Mouse (Mus musculus) spleen, adult 10 weeks (tissue): ENCODE results near the gene Maml1. TPM values are rescaled to one million over a fixed set of nuclear protein-coding genes. Genes with fewer than 3 reads are reported as not detected.

Experiments used
- polyA plus RNA-seq: library from polyadenylated mRNA; stranded (reverse); fragments of 350-450 nt; fragmentation: Illumina TruSeq; extraction: RNeasy Lipid Tissue Mini Kit (QIAGEN cat#74804); gene quantifications from one replicate; pipeline ENCODE4 v1.2.3, GENCODE M21; 2015; ENCODE audit warnings: low replicate concordance; ENCODE audit not compliant: insufficient read depth

The Maml1 gene
- polyA plus RNA-seq = 18.7 TPM

GRCm38 (mm10) chr11:50292190-50292855 lies at the start of gene Maml1:
Gene Maml1 (minus strand): TSS chr11:50292311.

GRCm38 (mm10) chr11:50325496-50326301 lies 33.6 kb upstream of the Maml1 start, which contains the start of gene Canx:
Gene Canx (minus strand): TSS chr11:50325673.

GRCm38 (mm10) chr11:50238324-50238723 lies 53.8 kb downstream of the Maml1 start, which contains the start of gene Ltc4s:
Gene Ltc4s (minus strand): TSS chr11:50238616.

GRCm38 (mm10) chr11:50210505-50211151 lies 81.5 kb downstream of the Maml1 start, which contains the start of the genes Sqstm1 and Mgat4b:
Gene Sqstm1 (minus strand): TSS chr11:50210827.
Gene Mgat4b (plus strand): TSS chr11:50210890.

Other genes with a start within 250 kb of the Maml1 start
- 20.5 TPM for gene Tbc1d9b, start 160.9 kb downstream of the Maml1 start, polyA plus RNA-seq
- 2.9 TPM for gene Mrnip, start 117.9 kb downstream of the Maml1 start, polyA plus RNA-seq
- 265 TPM for gene Sqstm1, start 81.5 kb downstream of the Maml1 start, polyA plus RNA-seq
- 9.1 TPM for gene Mgat4b, start 81.4 kb downstream of the Maml1 start, polyA plus RNA-seq
- 1.6 TPM for gene Ltc4s, start 53.7 kb downstream of the Maml1 start, polyA plus RNA-seq
- 321 TPM for gene Canx, start 33.4 kb upstream of the Maml1 start, polyA plus RNA-seq
- not detected for gene Cby3, start 62.2 kb upstream of the Maml1 start, polyA plus RNA-seq
- 1,255 TPM for gene Hnrnph1, start 84.7 kb upstream of the Maml1 start, polyA plus RNA-seq
- 43.7 TPM for gene Rufy1, start 138.8 kb upstream of the Maml1 start, polyA plus RNA-seq